Mouse (Mus musculus) brain, embryonic 14.5 days (tissue): ENCODE data around the gene Spats2.

Experiments
- CTCF ChIP-seq: fragments of 200-500 bp; IDR thresholded peaks from 2 replicates; pipeline ENCODE4 v1.5.1; 2012; ENCODE audit warnings: inconsistent platforms, mild to moderate bottlenecking, moderate library complexity, borderline replicate concordance; ENCODE audit not compliant: insufficient read depth, insufficient read length; ENCODE audit errors: extremely low read depth
- POLR2A ChIP-seq: fragments of 200-500 bp; IDR thresholded peaks from 2 replicates; pipeline ENCODE4 v1.6.1; 2012; ENCODE audit warnings: mild to moderate bottlenecking, inconsistent platforms, borderline replicate concordance; ENCODE audit not compliant: poor library complexity, insufficient read depth, insufficient read length, severe bottlenecking; ENCODE audit errors: extremely low read depth

DNA sequence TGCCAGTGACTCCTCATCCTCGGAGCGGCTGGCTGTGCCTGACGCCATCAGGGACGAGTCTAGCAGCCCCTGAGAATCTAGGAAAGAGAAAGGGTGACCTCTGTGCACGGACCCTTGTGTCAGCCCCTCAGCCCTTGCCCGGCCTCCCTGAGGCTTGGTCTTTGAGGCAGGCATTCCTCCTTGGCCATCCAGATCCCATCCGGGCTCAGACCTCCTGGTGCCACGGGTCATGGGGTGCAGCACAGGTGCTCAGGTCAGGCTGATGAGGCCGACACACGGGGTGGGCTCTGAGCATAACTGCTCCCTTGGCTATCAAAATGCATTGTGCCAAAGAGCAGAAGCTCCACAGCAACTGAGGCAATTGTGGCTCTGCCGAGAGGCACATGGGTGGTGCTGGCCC lies 124.2 kb downstream of the Spats2 start:
- TF ChIP-seq CTCF = no peak
- TF ChIP-seq POLR2A = no peak
